Mouse (Mus musculus) MEL (cell line): ENCODE measurements around the gene Calml3.
"Not testable (repeated sequence)": the region's sequence is repeated elsewhere in the genome, so short reads cannot be mapped to it uniquely, and the experiment has no call there.

Experiments
- CTCF ChIP-seq, 3 experiments: IDR thresholded peaks in 2 of 3; conservative IDR thresholded peaks in 1 of 3; 2 replicates each; pipeline ENCODE4 v1.5.1; 2011 to 2012; ENCODE audit warnings: low read length in 3 of 3, low read depth in 2 of 3, mild to moderate bottlenecking in 2 of 3, improper control_type of control experiment in 1 of 3, inconsistent platforms in 1 of 3, mixed read lengths in 1 of 3, moderate library complexity in 1 of 3; ENCODE audit not compliant: control insufficient read depth in 1 of 3, insufficient read depth in 1 of 3, poor library complexity in 1 of 3, severe bottlenecking in 1 of 3
- MAX ChIP-seq: IDR thresholded peaks from 2 replicates; pipeline ENCODE4 v1.6.1; 2011; ENCODE audit warnings: low read length, improper control_type of control experiment

GRCm38 (mm10) chr13:3837312-3837807, 33.2 kb upstream of the Calml3 start, which contains the start of gene Calm4:
- not testable (repeated sequence) for TF ChIP-seq MAX; CTCF (IDR thresholded peaks at IDR 0.05 in 2 of 3, conservative IDR thresholded peaks at IDR 0.05 in 1 of 3; ENCODE audit: control insufficient read depth in 1 of 3, insufficient read depth in 1 of 3, low read depth in 2 of 3, low read length in 3 of 3, poor library complexity in 1 of 3, severe bottlenecking in 1 of 3)
